Comparison of ENCODE assay signal across 21 mouse cellular contexts in the genomic region with DNA sequence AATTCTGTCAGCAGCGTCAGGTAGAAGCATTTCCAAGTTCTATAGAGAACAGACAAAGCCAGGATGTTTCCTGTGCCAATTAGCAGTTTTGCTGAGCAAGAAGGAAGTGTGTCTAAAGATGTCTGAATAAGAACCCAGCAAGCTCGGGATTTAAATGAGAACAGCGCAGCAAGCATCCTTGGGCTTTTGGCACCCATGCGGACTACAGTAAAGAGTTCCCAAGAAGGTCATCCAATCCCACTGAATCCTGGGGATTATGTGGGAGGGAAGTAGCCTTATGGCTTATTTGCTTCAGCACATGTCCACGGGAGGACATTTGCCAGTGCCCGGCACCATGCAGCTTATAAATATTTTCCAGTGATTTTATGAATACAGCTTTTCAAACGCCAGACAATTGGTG.
DNase-seq lines count a peak whose midpoint lies in the region; ATAC-seq and TF ChIP-seq lines count a peak whose summit lies in the region.
"Had no signal": no experiment of that assay in that cellular context is flagged by ENCODE, and none has a peak within 500 bp of the region (broad histone marks: within the 10 kb centered on the region; RNA-seq: fewer than 3 reads in every experiment).

No protein-coding gene starts in this region.

- no peak overlapping the region for H3K9ac ChIP-seq in hindbrain, embryonic 11.5 days (ENCODE audit: low read depth, low read length)
- H3K9ac ChIP-seq in ES-E14 (ENCODE audit: insufficient read depth, low read depth, low read length, poor library complexity, severe bottlenecking): no peak overlapping the region
- H3K9ac ChIP-seq in hindbrain, postnatal 0 days (replicated peaks; ENCODE audit: low read length): 0 out of 2 replicates have a peak overlapping the region, but pooled peaks have one; percentile 13
- no peak overlapping the region for H3K9ac ChIP-seq in kidney, embryonic 14.5 days (ENCODE audit: low read depth, low read length)
- H3K9ac ChIP-seq: embryonic facial prominence, embryonic 13.5 days; limb, embryonic 12.5 days; lung, embryonic 14.5 days; neural tube, embryonic 12.5 days had no signal

- no peaks in the 10 kb centered on the region for H3K9me3 ChIP-seq in hindbrain, embryonic 11.5 days (ENCODE audit: control insufficient read depth, low read length)
- no peaks in the 10 kb centered on the region for H3K9me3 ChIP-seq in hindbrain, embryonic 10.5 days
- no peaks in the 10 kb centered on the region for H3K9me3 ChIP-seq in ES-E14 (ENCODE audit: control insufficient read depth, insufficient read depth, low read depth, low read length)
- H3K9me3 ChIP-seq in hindbrain, postnatal 0 days (ENCODE audit: low read length): no peaks in the 10 kb centered on the region
- no peaks in the 10 kb centered on the region for H3K9me3 ChIP-seq in kidney, embryonic 14.5 days (ENCODE audit: control insufficient read depth, low read length)
- H3K9me3 ChIP-seq: embryonic facial prominence, embryonic 13.5 days; limb, embryonic 12.5 days; neural tube, embryonic 12.5 days had no signal

- no peak overlapping the region for H3K4me2 ChIP-seq in hindbrain, embryonic 11.5 days (replicated peaks; ENCODE audit: low read depth, low read length)
- H3K4me2 ChIP-seq in hindbrain, postnatal 0 days (ENCODE audit: low read depth, low read length): peak overlapping the region; percentile 50
- H3K4me2 ChIP-seq in kidney, embryonic 14.5 days (replicated peaks; ENCODE audit: low read depth, low read length): no peak overlapping the region
- H3K4me2 ChIP-seq: embryonic facial prominence, embryonic 13.5 days; limb, embryonic 12.5 days; lung, embryonic 14.5 days; neural tube, embryonic 12.5 days had no signal

- DNase-seq in hindbrain, embryonic 11.5 days (ENCODE audit: low spot score): no peak
- no peak for DNase-seq in hindbrain, embryonic 10.5 days (ENCODE audit: low spot score)
- peak; percentile 9 for DNase-seq in ES-E14 (ENCODE audit: low read depth, low spot score)
- DNase-seq in brain, adult 2 months (ENCODE audit: low read depth, low spot score): peak; percentile 38
- DNase-seq in hindbrain, postnatal 0 days (ENCODE audit: low spot score): peak; percentile 69
- no peak for DNase-seq in lung, adult 18-20 months
- no peak for DNase-seq in kidney, adult 11 months
- DNase-seq: adrenal gland, postnatal 10 days; cerebellum, adult 18-20 months; heart, adult 18-20 months; heart, postnatal 10 days; kidney, adult 18-20 months; lung, embryonic 14.5 days; right cerebral cortex, adult 18-20 months; thymus, adult 18-20 months had no signal

- WGBS in hindbrain, embryonic 11.5 days: 39% methylated on average over 7 of the region's 7 CpGs
- 26% methylated on average over 7 of the region's 7 CpGs for WGBS in hindbrain, embryonic 10.5 days
- WGBS in hindbrain, postnatal 0 days: 16% methylated on average over 7 of the region's 7 CpGs
- 57% methylated on average over 7 of the region's 7 CpGs for WGBS in kidney, embryonic 14.5 days

- H3K36me3 ChIP-seq in hindbrain, embryonic 11.5 days (ENCODE audit: control insufficient read depth, insufficient read depth, low read length): no peaks in the 10 kb centered on the region
- H3K36me3 ChIP-seq in hindbrain, embryonic 10.5 days: no peaks in the 10 kb centered on the region
- no peaks in the 10 kb centered on the region for H3K36me3 ChIP-seq in ES-E14 (ENCODE audit: control insufficient read depth, insufficient read depth, low read length, poor library complexity, severe bottlenecking)
- H3K36me3 ChIP-seq in hindbrain, postnatal 0 days (ENCODE audit: insufficient read depth, low read length): no peaks in the 10 kb centered on the region
- H3K36me3 ChIP-seq in kidney, embryonic 14.5 days (ENCODE audit: control insufficient read depth, insufficient read depth, low read length): no peaks in the 10 kb centered on the region
- H3K36me3 ChIP-seq: embryonic facial prominence, embryonic 13.5 days; limb, embryonic 12.5 days; neural tube, embryonic 12.5 days had no signal

- in situ Hi-C loops in ES-E14 (cut with MboI; ENCODE audit: low sequenced_read_pairs in 2 of 2, unreplicated experiment in 2 of 2): no loop called here

- H3K27ac ChIP-seq in hindbrain, embryonic 11.5 days (ENCODE audit: low read depth, low read length): no peak overlapping the region
- no peak overlapping the region for H3K27ac ChIP-seq in hindbrain, embryonic 10.5 days
- H3K27ac ChIP-seq in ES-E14 (ENCODE audit: insufficient read depth, low read depth, low read length, poor library complexity, severe bottlenecking): no peak overlapping the region
- H3K27ac ChIP-seq in hindbrain, postnatal 0 days: no peak overlapping the region
- no peak overlapping the region for H3K27ac ChIP-seq in kidney, embryonic 14.5 days (ENCODE audit: low read depth, low read length)
- H3K27ac ChIP-seq: embryonic facial prominence, embryonic 13.5 days; limb, embryonic 12.5 days; neural tube, embryonic 12.5 days had no signal

- no peak overlapping the region for H3K4me3 ChIP-seq in hindbrain, embryonic 11.5 days (ENCODE audit: low read depth, low read length)
- no peak overlapping the region for H3K4me3 ChIP-seq in hindbrain, embryonic 10.5 days
- no peak overlapping the region for H3K4me3 ChIP-seq in ES-E14 (ENCODE audit: insufficient read depth in 1 of 2, low read depth in 1 of 2, low read length in 2 of 2, poor library complexity in 1 of 2, severe bottlenecking in 1 of 2)
- H3K4me3 ChIP-seq in hindbrain, postnatal 0 days (ENCODE audit: low read length): peak overlapping the region; percentile 13
- no peak overlapping the region for H3K4me3 ChIP-seq in kidney, embryonic 14.5 days (ENCODE audit: low read length)
- H3K4me3 ChIP-seq: embryonic facial prominence, embryonic 13.5 days; limb, embryonic 12.5 days; neural tube, embryonic 12.5 days had no signal

- H3K27me3 ChIP-seq in hindbrain, embryonic 11.5 days (ENCODE audit: control insufficient read depth, insufficient read depth, low read length): no peaks in the 10 kb centered on the region
- no peaks in the 10 kb centered on the region for H3K27me3 ChIP-seq in hindbrain, embryonic 10.5 days (ENCODE audit: insufficient read depth, poor library complexity, severe bottlenecking)
- no peaks in the 10 kb centered on the region for H3K27me3 ChIP-seq in hindbrain, postnatal 0 days (ENCODE audit: insufficient read depth, low read length)
- H3K27me3 ChIP-seq in kidney, embryonic 14.5 days (ENCODE audit: control insufficient read depth, insufficient read depth, low read length): no peaks in the 10 kb centered on the region; the same call in 1 of the 2 replicates
- H3K27me3 ChIP-seq: embryonic facial prominence, embryonic 13.5 days; limb, embryonic 12.5 days; neural tube, embryonic 12.5 days had no signal

- TF ChIP-seq CTCF in hindbrain, postnatal 0 days (IDR thresholded peaks at IDR 0.05; ENCODE audit: low read depth): no peak

- peak; percentile 35; the same call in 1 of the 2 replicates for ATAC-seq in hindbrain, embryonic 11.5 days (ENCODE audit: low FRiP score)
- peak; percentile 61 for ATAC-seq in hindbrain, postnatal 0 days
- no peak for ATAC-seq in kidney, embryonic 14.5 days (ENCODE audit: low FRiP score, low TSS enrichment)
- ATAC-seq: CD4-positive, CD25-positive, alpha-beta regulatory T cell, adult 4 months; Patski had no signal

- H3K4me1 ChIP-seq in hindbrain, embryonic 11.5 days (replicated peaks; ENCODE audit: control insufficient read depth, insufficient read depth, low read length): no peaks in the 10 kb centered on the region
- H3K4me1 ChIP-seq in hindbrain, embryonic 10.5 days (replicated peaks): peaks cover 4% of the 10 kb centered on the region; the same call in 1 of the 2 replicates
- H3K4me1 ChIP-seq in ES-E14 (ENCODE audit: control insufficient read depth in 2 of 2, insufficient read depth in 2 of 2, low read length in 2 of 2, poor library complexity in 1 of 2): no peaks in the 10 kb centered on the region; a peak in 1 of 4 replicates
- H3K4me1 ChIP-seq in hindbrain, postnatal 0 days (ENCODE audit: insufficient read depth, low read length): no peaks in the 10 kb centered on the region
- H3K4me1 ChIP-seq in kidney, embryonic 14.5 days (ENCODE audit: control insufficient read depth, insufficient read depth, low read length): no peaks in the 10 kb centered on the region
- H3K4me1 ChIP-seq: embryonic facial prominence, embryonic 13.5 days; limb, embryonic 12.5 days; neural tube, embryonic 12.5 days had no signal

TF ChIP-seq in ES-E14, 5 proteins besides CTCF, POLR2A, EP300 and RAD21:
- no peak for TF ChIP-seq CHD2 (IDR thresholded peaks at IDR 0.05; ENCODE audit: low read depth, low read length)
- no peak for TF ChIP-seq ZNF384 (IDR thresholded peaks at IDR 0.05; ENCODE audit: low read depth, low read length)
- no peak for TF ChIP-seq HCFC1 (IDR thresholded peaks at IDR 0.05; ENCODE audit: borderline replicate concordance, insufficient read depth, low read length)
- no peak for TF ChIP-seq MAFK (IDR thresholded peaks at IDR 0.05; ENCODE audit: insufficient read depth, low read depth, low read length)
- no peak for TF ChIP-seq ZC3H11A (IDR thresholded peaks at IDR 0.05; ENCODE audit: borderline replicate concordance, low read depth, low read length)

Comparison
In these comparisons a context has a peak if more than half of its experiments do, and no peak if none do; other contexts are left out.
1. DNase-seq: peak in ES-E14 (single experiment), brain, adult 2 months (single experiment) and hindbrain, postnatal 0 days (single experiment); none in hindbrain, embryonic 11.5 days (single experiment), hindbrain, embryonic 10.5 days (single experiment), lung, adult 18-20 months (0 of 2) and kidney, adult 11 months (single experiment).